Mouse (Mus musculus) kidney, embryonic 14.5 days (tissue): ENCODE data around the gene Zfhx3. TPM values are rescaled to one million over a fixed set of nuclear protein-coding genes. Genes with fewer than 3 reads are reported as not detected.

ENCODE experiments used
- ATAC-seq: fragments of 200-750 bp; cut with Nextera tagmentation; 2 replicates; pipeline ENCODE4 v1.8.0; 2017; ENCODE audit warnings: moderate number of reproducible peaks, mild to moderate bottlenecking, moderate TSS enrichment, moderate library complexity; ENCODE audit not compliant: low FRiP score, low TSS enrichment
- H3K27ac ChIP-seq: fragments of 300-500 bp; sonication (generic); 2 replicates; pipeline ENCODE4 v1.5.1; 2014; ENCODE audit warnings: low read depth, mild to moderate bottlenecking, low read length, moderate library complexity, mixed read lengths
- H3K27me3 ChIP-seq: fragments of 300-500 bp; sonication (generic); 2 replicates; pipeline ENCODE4 v1.6.1; 2014; ENCODE audit warnings: mild to moderate bottlenecking, low read length; ENCODE audit not compliant: control insufficient read depth, insufficient read depth
- H3K36me3 ChIP-seq: fragments of 300-500 bp; sonication (generic); 2 replicates; pipeline ENCODE4 v1.6.1; 2014; ENCODE audit warnings: low read length, mixed read lengths; ENCODE audit not compliant: control insufficient read depth, insufficient read depth
- H3K4me1 ChIP-seq: fragments of 300-500 bp; sonication (generic); 2 replicates; pipeline ENCODE4 v1.6.1; 2014; ENCODE audit warnings: low read length, mixed read lengths; ENCODE audit not compliant: control insufficient read depth, insufficient read depth
- H3K4me2 ChIP-seq: fragments of 300-500 bp; sonication (generic); replicated peaks from 2 replicates; pipeline ENCODE4 v1.6.1; 2014; ENCODE audit warnings: low read depth, mild to moderate bottlenecking, low read length
- H3K4me3 ChIP-seq: fragments of 300-500 bp; sonication (generic); 2 replicates; pipeline ENCODE4 v1.5.1; 2014; ENCODE audit warnings: mild to moderate bottlenecking, low read length
- H3K9ac ChIP-seq: fragments of 300-500 bp; sonication (generic); 2 replicates; pipeline ENCODE4 v1.6.1; 2014; ENCODE audit warnings: low read depth, mild to moderate bottlenecking, low read length, moderate library complexity
- H3K9me3 ChIP-seq: fragments of 300-500 bp; sonication (generic); 2 replicates; pipeline ENCODE4 v1.6.1; 2016; ENCODE audit warnings: low read length; ENCODE audit not compliant: control insufficient read depth
- WGBS: fragments of 180-500 bp; shearing (Covaris S2); extraction: QIAGEN DNeasy Blood & Tissue Kit; methylation state at CpG from one replicate; pipeline ENCODE4 v1.1.7; 2014; 5-methylcytosine and 5-hydroxymethylcytosine counted together
- polyA plus RNA-seq: library from polyadenylated mRNA; unstranded; fragments of >200 nt; fragmentation: Nextera tagmentation; extraction: Ambion mirVana; gene quantifications from 2 replicates; pipeline ENCODE4 v1.2.1, GENCODE M21; 2014

The Zfhx3 gene
- polyA plus RNA-seq, 1 experiment from 2014 or later = 11.7 TPM

DNA sequence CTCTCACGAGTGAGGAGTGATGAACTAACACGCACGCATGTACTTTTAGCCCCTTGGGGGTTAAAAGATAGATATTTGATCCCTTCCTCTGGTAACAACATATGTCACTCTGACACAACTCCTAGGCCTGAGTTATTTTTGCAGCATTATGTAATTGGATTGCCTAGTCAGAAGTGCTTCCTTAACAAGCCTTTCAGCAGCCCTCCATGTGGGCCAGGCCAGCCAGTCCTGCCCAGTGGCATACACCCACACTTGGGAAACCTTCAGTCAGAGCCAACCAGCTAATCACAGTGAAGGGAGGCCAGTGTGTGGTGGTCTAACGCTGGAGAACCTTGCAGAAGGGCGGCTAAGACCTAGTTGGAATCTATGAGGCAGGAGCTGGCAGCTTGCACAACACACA is 751.4 kb downstream of the Zfhx3 start:
- Histone ChIP-seq H3K4me2 (no peak overlapping the region), H3K4me1 (peaks cover 38% of the 10 kb centered on the region), H3K27ac (no peak overlapping the region), H3K4me3 (no peak overlapping the region), H3K27me3 (peaks cover 38% of the 10 kb centered on the region), H3K9ac (no peak overlapping the region), H3K9me3 (no peaks in the 10 kb centered on the region), H3K36me3 (no peaks in the 10 kb centered on the region)
- no peak for ATAC-seq
- WGBS = 77% methylated on average over 5 of the region's 5 CpGs

DNA sequence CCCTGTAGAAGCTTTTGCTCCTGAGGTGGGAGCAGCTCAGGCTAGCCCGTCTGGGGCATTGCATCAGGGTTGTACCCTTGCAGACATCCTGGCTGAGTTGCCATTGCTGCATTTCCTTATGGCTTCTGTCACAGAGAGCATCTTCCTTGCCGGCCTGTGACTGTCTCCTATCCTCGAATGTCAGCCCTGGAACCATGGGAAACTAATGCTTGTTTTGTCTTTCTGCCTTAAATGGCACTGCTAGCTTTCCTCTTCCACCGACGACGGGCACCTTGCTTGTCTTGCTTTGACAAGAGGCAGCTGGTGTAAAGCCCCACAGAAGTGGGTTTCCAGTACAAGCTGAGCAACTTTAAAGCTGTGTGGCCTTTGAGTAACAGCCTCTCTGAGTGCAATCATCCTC is 752.1 kb downstream of the Zfhx3 start:
- no peaks in the 10 kb centered on the region for H3K9me3 ChIP-seq
- peaks cover 41% of the 10 kb centered on the region for H3K4me1 ChIP-seq
- no peak overlapping the region for H3K4me3 ChIP-seq
- no peak overlapping the region for H3K27ac ChIP-seq
- 38% methylated on average over 6 of the region's 6 CpGs for WGBS
- H3K36me3 ChIP-seq = no peaks in the 10 kb centered on the region
- no peak overlapping the region for H3K4me2 ChIP-seq
- H3K9ac ChIP-seq = no peak overlapping the region
- ATAC-seq = no peak
- H3K27me3 ChIP-seq = peaks cover 38% of the 10 kb centered on the region

DNA sequence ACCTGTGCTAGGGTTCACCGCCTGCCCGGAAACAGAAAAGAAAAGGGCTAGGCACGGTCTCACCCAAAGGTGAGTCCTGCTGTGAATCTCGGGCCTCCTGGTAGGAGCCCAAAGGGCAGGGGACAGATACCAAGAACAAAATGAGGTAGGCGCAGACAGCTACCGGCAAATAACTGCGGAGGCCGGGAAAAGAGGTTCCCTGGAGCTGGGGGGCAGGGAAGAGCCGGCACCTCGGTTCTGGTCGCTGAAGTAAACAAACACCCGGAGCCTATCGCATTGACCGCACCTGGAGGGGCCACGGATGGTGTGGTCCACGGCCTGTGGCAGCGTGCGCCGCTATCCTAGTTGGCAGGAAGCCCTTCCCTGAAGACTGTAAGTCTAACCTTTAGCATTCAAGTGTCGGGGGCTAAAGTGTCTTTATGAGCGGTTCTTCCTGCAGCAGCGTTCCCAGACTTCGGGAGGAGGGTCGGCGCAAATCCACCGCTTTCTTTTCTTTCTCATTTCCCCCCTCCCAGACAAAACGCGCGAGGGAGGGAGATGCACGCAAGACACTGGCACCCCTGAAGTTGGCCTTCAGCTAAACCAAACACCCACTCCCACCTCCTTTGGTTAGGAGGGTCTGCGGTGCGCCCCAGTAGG is 752.9 kb downstream of the Zfhx3 start:
- Histone ChIP-seq H3K9ac (peak overlapping the region; percentile 48), H3K36me3 (no peaks in the 10 kb centered on the region), H3K4me3 (peak overlapping the region; percentile 39), H3K4me1 (peaks cover 48% of the 10 kb centered on the region), H3K27me3 (peaks cover 41% of the 10 kb centered on the region), H3K4me2 (peak overlapping the region; percentile 59), H3K27ac (no peak overlapping the region), H3K9me3 (no peaks in the 10 kb centered on the region)
- ATAC-seq = no peak
- 7% methylated on average over 32 of the region's 32 CpGs for WGBS

DNA sequence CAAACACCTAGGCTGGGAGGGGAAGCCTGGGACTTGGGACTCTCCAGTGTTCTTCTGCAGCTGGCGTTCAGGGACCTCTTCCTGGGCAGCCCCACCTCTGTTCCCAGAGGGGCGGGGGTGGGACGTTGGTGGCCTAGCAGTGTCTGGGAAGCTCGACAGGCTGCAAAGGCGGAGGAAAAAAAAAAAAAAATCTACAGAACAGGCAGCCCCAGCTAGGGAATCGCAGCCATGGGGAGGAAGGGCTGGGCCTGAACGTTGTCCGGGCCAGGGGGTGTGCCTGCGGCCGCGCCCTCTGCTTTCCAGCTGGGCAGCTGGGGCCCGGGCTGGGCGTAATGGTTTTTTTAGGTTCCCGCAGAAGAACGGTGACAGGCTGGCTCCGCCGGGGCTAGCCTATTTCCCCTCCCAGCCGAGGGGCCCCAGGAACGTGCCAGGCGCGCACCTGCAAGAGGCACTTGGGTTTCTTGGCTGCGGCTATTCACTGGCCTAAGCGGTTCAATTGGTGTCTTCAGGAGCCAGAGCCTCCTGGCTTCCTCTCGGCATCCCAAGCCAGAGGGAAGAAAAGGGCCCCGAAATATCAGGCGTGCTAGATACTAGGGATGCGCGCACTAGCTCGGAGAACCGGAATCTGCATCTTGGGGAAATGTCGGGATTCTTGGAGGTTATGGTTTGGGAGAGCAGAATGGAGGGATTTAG is 753.6 kb downstream of the Zfhx3 start:
- H3K27me3 ChIP-seq = peaks cover 45% of the 10 kb centered on the region

DNA sequence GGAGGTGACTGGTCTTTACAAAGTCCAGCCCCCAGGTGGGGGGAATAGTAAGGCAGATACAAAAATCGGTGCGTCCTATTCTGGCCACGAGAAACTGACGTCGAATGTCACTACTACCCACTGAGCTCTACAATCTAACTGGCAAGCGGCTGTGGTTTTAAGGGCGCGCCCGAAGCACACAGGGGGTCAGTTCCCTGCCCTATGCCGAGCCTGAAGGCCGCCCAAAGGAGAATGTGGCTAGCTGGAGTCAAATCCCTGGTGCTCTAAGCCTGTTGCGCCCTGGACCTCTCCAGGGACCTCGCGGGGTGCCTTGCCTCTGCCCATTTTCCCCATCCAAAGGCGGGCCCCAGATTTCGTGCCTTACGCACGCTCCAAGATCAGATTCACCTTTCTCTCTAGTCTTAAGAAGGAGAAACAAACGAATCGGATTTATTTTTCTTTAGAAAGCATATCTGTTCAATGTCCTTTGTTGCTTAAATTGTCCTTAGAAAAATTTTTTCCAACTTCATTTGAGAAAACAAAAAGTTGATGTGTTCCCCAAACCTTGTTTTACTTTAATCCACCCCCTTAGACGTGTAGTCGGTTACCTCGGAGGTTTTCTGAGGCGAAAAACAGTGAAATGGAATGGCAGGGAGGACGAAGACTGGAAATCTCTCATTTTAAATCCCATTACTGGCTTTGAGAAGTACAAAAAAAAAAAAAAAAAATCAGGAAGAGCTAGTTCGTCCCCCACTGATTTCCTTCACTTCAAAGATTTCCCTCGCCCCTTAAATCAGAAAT is 754.4 kb downstream of the Zfhx3 start:
- peaks cover 37% of the 10 kb centered on the region for H3K4me1 ChIP-seq
- ATAC-seq = no peak
- H3K9ac ChIP-seq = no peak overlapping the region
- no peak overlapping the region for H3K27ac ChIP-seq
- no peaks in the 10 kb centered on the region for H3K36me3 ChIP-seq
- peaks cover 51% of the 10 kb centered on the region for H3K27me3 ChIP-seq
- H3K4me2 ChIP-seq = peak overlapping the region; percentile 59
- peak overlapping the region; percentile 39 for H3K4me3 ChIP-seq
- 2% methylated on average over 27 of the region's 27 CpGs for WGBS
- H3K9me3 ChIP-seq = no peaks in the 10 kb centered on the region

More for the DNA sequence above, 753.6 kb downstream of the Zfhx3 start:
- H3K4me3 ChIP-seq = peak overlapping the region; percentile 39
- no peak overlapping the region for H3K27ac ChIP-seq
- no peaks in the 10 kb centered on the region for H3K36me3 ChIP-seq
- H3K4me2 ChIP-seq = peak overlapping the region; percentile 59
- no peak; the same call in 1 of the 2 replicates for ATAC-seq
- under 1% methylated on average over 31 of the region's 31 CpGs for WGBS
- H3K9me3 ChIP-seq = no peaks in the 10 kb centered on the region
- peak overlapping the region; percentile 48 for H3K9ac ChIP-seq
- H3K4me1 ChIP-seq = peaks cover 44% of the 10 kb centered on the region

DNA sequence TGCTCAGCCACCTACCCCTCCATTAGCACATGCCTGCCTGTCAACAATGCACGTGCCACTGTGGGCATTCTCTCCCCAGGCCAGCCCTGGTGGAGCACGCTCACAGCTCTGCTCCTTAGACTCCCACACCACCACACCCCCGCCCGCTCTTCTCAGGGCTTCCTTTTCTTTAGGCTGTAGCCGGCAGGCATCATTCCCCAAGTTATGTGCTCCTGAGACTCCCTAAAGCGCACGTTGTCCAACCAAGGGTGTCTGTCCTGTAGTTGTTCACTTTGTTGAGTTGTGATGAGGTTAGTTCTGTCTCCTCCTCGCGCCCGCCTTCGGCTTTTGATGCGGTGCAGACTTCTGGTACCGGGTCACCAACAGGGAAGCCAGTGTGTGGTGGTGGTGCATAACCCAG is 755.1 kb downstream of the Zfhx3 start:
- peaks cover 51% of the 10 kb centered on the region for H3K27me3 ChIP-seq
- no peaks in the 10 kb centered on the region for H3K9me3 ChIP-seq
- H3K36me3 ChIP-seq = no peaks in the 10 kb centered on the region
- 0 out of 2 replicates have a peak overlapping the region, but pooled peaks have one; percentile 2 for H3K4me2 ChIP-seq
- H3K9ac ChIP-seq = no peak overlapping the region
- ATAC-seq = peak; percentile 44; the same call in 1 of the 2 replicates
- H3K4me1 ChIP-seq = peaks cover 39% of the 10 kb centered on the region
- H3K27ac ChIP-seq = no peak overlapping the region
- H3K4me3 ChIP-seq = peak overlapping the region; percentile 7; the same call in 1 of the 2 replicates
- whole genome bisulfite sequencing = 3% methylated on average over 13 of the region's 13 CpGs

DNA sequence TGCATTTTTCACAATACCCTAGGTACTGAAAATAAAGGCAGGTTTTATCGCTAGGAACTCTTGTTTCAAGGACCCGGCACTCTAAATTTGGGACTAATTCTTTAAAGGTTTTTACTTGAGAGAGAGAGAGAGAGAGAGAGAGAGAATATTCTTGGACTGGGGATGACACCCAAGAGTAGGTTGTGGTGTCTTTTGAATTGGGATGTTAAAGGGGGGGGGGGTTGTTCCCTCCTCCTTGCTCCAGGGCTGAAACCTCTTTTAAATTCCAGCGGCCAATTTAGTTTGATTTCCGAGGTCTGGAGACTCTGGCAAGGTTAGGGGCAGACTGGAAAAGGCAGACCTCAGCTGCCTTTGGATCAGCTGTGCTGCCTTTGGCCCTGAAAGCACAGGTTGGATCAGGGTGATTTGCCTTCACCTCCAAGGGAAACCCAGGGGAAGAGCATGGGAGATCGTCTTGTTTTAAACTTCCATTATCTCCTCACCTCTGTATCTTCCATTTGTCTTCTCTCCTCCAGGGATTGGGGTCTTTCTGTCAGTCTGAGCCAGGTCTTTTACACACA is 755.7 kb downstream of the Zfhx3 start:
- H3K9ac ChIP-seq = no peak overlapping the region

DNA sequence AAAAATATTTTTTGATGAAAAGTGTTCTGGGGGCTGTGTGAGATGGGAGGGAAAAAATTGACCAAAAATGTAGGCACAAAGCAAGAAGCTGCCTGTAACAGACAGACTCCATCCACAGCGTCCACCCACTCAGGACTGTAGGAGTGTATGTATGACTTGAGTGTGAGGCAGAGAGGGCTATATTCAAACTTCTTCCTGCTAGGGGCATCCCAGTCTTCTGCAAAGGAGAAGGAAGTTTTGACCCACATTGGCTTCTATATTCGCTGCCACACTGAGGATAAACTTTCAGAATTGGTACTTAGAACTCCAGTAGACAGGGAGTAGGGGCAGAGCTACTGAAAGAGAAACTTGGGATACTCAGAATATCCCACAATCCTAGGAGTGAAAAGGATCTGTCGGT is 756.6 kb downstream of the Zfhx3 start:
- peaks cover 51% of the 10 kb centered on the region for H3K27me3 ChIP-seq
- no peak overlapping the region for H3K9ac ChIP-seq
- H3K4me2 ChIP-seq = peak overlapping the region; percentile 40
- peak overlapping the region; percentile 14; the same call in 1 of the 2 replicates for H3K4me3 ChIP-seq
- H3K4me1 ChIP-seq = peaks cover 36% of the 10 kb centered on the region
- no peak overlapping the region for H3K27ac ChIP-seq
- no peaks in the 10 kb centered on the region for H3K36me3 ChIP-seq
- H3K9me3 ChIP-seq = no peaks in the 10 kb centered on the region
- 10% methylated on average over 3 of the region's 3 CpGs for WGBS
- no peak for ATAC-seq

More for the DNA sequence above, 755.7 kb downstream of the Zfhx3 start:
- Histone ChIP-seq H3K4me1 (peaks cover 36% of the 10 kb centered on the region), H3K9me3 (no peaks in the 10 kb centered on the region), H3K27me3 (peaks cover 51% of the 10 kb centered on the region), H3K4me2 (no peak overlapping the region), H3K36me3 (no peaks in the 10 kb centered on the region), H3K4me3 (peak overlapping the region; percentile 7; the same call in 1 of the 2 replicates), H3K27ac (no peak overlapping the region)
- 7% methylated on average over 5 of the region's 5 CpGs for WGBS
- no peak for ATAC-seq
